Mouse (Mus musculus) ES-Bruce4 (cell line): ENCODE results near the gene Hoxc11.

Source experiments
- CTCF ChIP-seq: IDR thresholded peaks from one replicate; pipeline ENCODE4 v1.8.1; 2011; ENCODE audit warnings: low read depth, low read length
- POLR2A ChIP-seq: IDR thresholded peaks from one replicate; pipeline ENCODE4 v1.8.1; 2011; ENCODE audit warnings: low read length; ENCODE audit not compliant: insufficient read depth

- TF ChIP-seq CTCF, result no peak
- TF ChIP-seq POLR2A, result no peak
Observed at GRCm38 (mm10) chr15:102927032-102927645, 27.1 kb upstream of the Hoxc11 start.
